Mouse (Mus musculus): ENCODE measurements at regions not wholly inside any gene's neighbourhood (a gene's known extent, or its start where the extent isn't known, plus 50 kb on each side); places are given as distances from the start of the nearest gene placed in this dataset.

GRCm38 (mm10) chr2:72777330-72777729, 202.9 kb downstream of the Sp3 start:
- Histone ChIP-seq H3K27me3 (ENCODE audit: control insufficient read depth, insufficient read depth, low read length) (no peaks in the 10 kb centered on the region), H3K9ac (ENCODE audit: low read depth, low read length) (no peak overlapping the region), H3K4me1 (ENCODE audit: control insufficient read depth, insufficient read depth, low read length) (no peaks in the 10 kb centered on the region), H3K36me3 (ENCODE audit: control insufficient read depth, insufficient read depth, low read length) (no peaks in the 10 kb centered on the region), H3K4me3 (no peak overlapping the region), H3K27ac (no peak overlapping the region), H3K79me2 (replicated peaks; ENCODE audit: control insufficient read depth, insufficient read depth, low read length) (no peaks in the 10 kb centered on the region)
- DNase-seq: no peak
- WGBS: 52% methylated on average over 3 of the region's 3 CpGs
- peak; percentile 71 for TF ChIP-seq CTCF (IDR thresholded peaks at IDR 0.05)
- TF ChIP-seq POLR2A (IDR thresholded peaks at IDR 0.05; ENCODE audit: insufficient read depth, low read depth, low read length): no peak
- intact Hi-C loops (cut with DNase I): no loop called here

- Histone ChIP-seq H3K9ac (ENCODE audit: low read depth, low read length) (no peak overlapping the region), H3K27ac (no peak overlapping the region), H3K36me3 (ENCODE audit: control insufficient read depth, insufficient read depth, low read length) (no peaks in the 10 kb centered on the region), H3K4me3 (no peak overlapping the region), H3K79me2 (replicated peaks; ENCODE audit: control insufficient read depth, insufficient read depth, low read length) (no peaks in the 10 kb centered on the region), H3K4me1 (ENCODE audit: control insufficient read depth, insufficient read depth, low read length) (no peaks in the 10 kb centered on the region), H3K27me3 (ENCODE audit: control insufficient read depth, insufficient read depth, low read length) (no peaks in the 10 kb centered on the region)
- DNase-seq: no peak
- intact Hi-C loops (cut with DNase I): no loop called here
- no peak for TF ChIP-seq EP300 (IDR thresholded peaks at IDR 0.05; ENCODE audit: insufficient read depth, low read depth, low read length)
- no peak for TF ChIP-seq POLR2A (IDR thresholded peaks at IDR 0.05; ENCODE audit: insufficient read depth, low read depth, low read length)
- no peak for TF ChIP-seq CTCF (IDR thresholded peaks at IDR 0.05)
- WGBS: 61% methylated on average over 8 of the region's 8 CpGs
Observed at GRCm38 (mm10) chr2:72777806-72778510, 202.3 kb downstream of the Sp3 start.

- H3K4me3 ChIP-seq: no peak overlapping the region
- no peaks in the 10 kb centered on the region for H3K79me2 ChIP-seq (replicated peaks; ENCODE audit: control insufficient read depth, insufficient read depth, low read length)
- H3K4me1 ChIP-seq (ENCODE audit: control insufficient read depth, insufficient read depth, low read length): no peaks in the 10 kb centered on the region
- no peaks in the 10 kb centered on the region for H3K27me3 ChIP-seq (ENCODE audit: control insufficient read depth, insufficient read depth, low read length)
- intact Hi-C loops (cut with DNase I): no loop called here
- WGBS: 86% methylated on average over 7 of the region's 7 CpGs
- H3K27ac ChIP-seq: no peak overlapping the region
- H3K36me3 ChIP-seq (ENCODE audit: control insufficient read depth, insufficient read depth, low read length): no peaks in the 10 kb centered on the region
- DNase-seq: no peak
- TF ChIP-seq CTCF (IDR thresholded peaks at IDR 0.05) (no peak), POLR2A (IDR thresholded peaks at IDR 0.05; ENCODE audit: insufficient read depth, low read depth, low read length) (no peak), EP300 (IDR thresholded peaks at IDR 0.05; ENCODE audit: insufficient read depth, low read depth, low read length) (no peak)
- no peak overlapping the region for H3K9ac ChIP-seq (ENCODE audit: low read depth, low read length)
Observed at GRCm38 (mm10) chr2:72779268-72780163, 200.7 kb downstream of the Sp3 start.

- Histone ChIP-seq H3K4me1 (ENCODE audit: control insufficient read depth, insufficient read depth, low read length) (no peaks in the 10 kb centered on the region; the same call in 1 of the 2 replicates), H3K27ac (no peak overlapping the region), H3K79me2 (replicated peaks; ENCODE audit: control insufficient read depth, insufficient read depth, low read length) (no peaks in the 10 kb centered on the region), H3K27me3 (ENCODE audit: control insufficient read depth, insufficient read depth, low read length) (no peaks in the 10 kb centered on the region), H3K9ac (ENCODE audit: low read depth, low read length) (no peak overlapping the region), H3K4me3 (no peak overlapping the region), H3K36me3 (ENCODE audit: control insufficient read depth, insufficient read depth, low read length) (no peaks in the 10 kb centered on the region)
- WGBS: 90% methylated on average over 15 of the region's 15 CpGs
- intact Hi-C loops (cut with DNase I): no loop called here
- TF ChIP-seq EP300 (IDR thresholded peaks at IDR 0.05; ENCODE audit: insufficient read depth, low read depth, low read length): no peak
- no peak for TF ChIP-seq POLR2A (IDR thresholded peaks at IDR 0.05; ENCODE audit: insufficient read depth, low read depth, low read length)
- TF ChIP-seq CTCF (IDR thresholded peaks at IDR 0.05): no peak
- DNase-seq: no peak
Observed at GRCm38 (mm10) chr2:72781369-72782275, 198.6 kb downstream of the Sp3 start.

GRCm38 (mm10) chr2:72782355-72782754, 197.9 kb downstream of the Sp3 start:
- 57% methylated on average over 7 of the region's 7 CpGs for WGBS
- Histone ChIP-seq H3K4me1 (ENCODE audit: control insufficient read depth, insufficient read depth, low read length) (no peaks in the 10 kb centered on the region; the same call in 1 of the 2 replicates), H3K9ac (ENCODE audit: low read depth, low read length) (no peak overlapping the region), H3K27me3 (ENCODE audit: control insufficient read depth, insufficient read depth, low read length) (no peaks in the 10 kb centered on the region), H3K79me2 (replicated peaks; ENCODE audit: control insufficient read depth, insufficient read depth, low read length) (no peaks in the 10 kb centered on the region), H3K36me3 (ENCODE audit: control insufficient read depth, insufficient read depth, low read length) (no peaks in the 10 kb centered on the region), H3K4me3 (no peak overlapping the region), H3K27ac (no peak overlapping the region)
- TF ChIP-seq EP300 (IDR thresholded peaks at IDR 0.05; ENCODE audit: insufficient read depth, low read depth, low read length): no peak
- TF ChIP-seq POLR2A (IDR thresholded peaks at IDR 0.05; ENCODE audit: insufficient read depth, low read depth, low read length): no peak
- no peak for TF ChIP-seq CTCF (IDR thresholded peaks at IDR 0.05)
- intact Hi-C loops (cut with DNase I): no loop called here
- no peak for DNase-seq
